Mouse (Mus musculus): ENCODE results near the gene Aknad1. TPM values are rescaled to one million over a fixed set of nuclear protein-coding genes. Genes with fewer than 3 reads are reported as not detected.
A peak's percentile ranks its signal among the peaks of the same experiment; 100 is the strongest.

Aknad1 gene
- total and polyA plus RNA-seq, 3 experiments, result not detected

DNA sequence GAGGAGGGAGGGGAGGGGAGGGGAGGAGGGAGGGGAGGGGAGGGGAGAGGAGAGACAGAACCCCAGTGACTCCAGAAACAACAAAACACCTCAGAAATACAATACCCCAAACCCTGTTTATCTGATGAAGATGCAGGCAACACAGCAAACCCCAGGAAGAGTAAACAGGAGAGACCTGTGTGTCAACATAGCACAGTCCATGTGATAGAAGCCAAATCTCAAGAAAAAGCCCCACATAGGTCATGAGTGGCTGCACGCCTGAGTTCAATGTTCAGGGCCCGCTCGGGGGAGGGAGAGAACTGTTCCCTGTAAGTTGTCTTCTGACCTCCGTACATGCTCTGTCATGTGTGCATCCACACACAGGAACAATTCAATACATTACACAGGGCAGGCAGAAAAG lies 56.9 kb downstream of the Aknad1 start:
- no peaks in the 10 kb centered on the region for H3K79me2 ChIP-seq (replicated peaks; ENCODE audit: control insufficient read depth, extremely low read depth, insufficient read depth, poor library complexity, severe bottlenecking)
- no peak for TF ChIP-seq RCOR1 (conservative IDR thresholded peaks at IDR 0.05; ENCODE audit: low read depth, low read length)
- peak; percentile 23; the same call in 1 of the 2 replicates for TF ChIP-seq MAZ (IDR thresholded peaks at IDR 0.05; ENCODE audit: low read depth, low read length)
- 0 out of 2 replicates have a peak, but pooled peaks have one; percentile 11 for TF ChIP-seq MYC (IDR thresholded peaks at IDR 0.05; ENCODE audit: low read depth, low read length)
- TF ChIP-seq CHD2 (IDR thresholded peaks at IDR 0.05; ENCODE audit: low read length), result 0 out of 2 replicates have a peak, but pooled peaks have one; percentile 5
- no peak for TF ChIP-seq SIN3A (IDR thresholded peaks at IDR 0.05; ENCODE audit: low read length)
- no peak for TF ChIP-seq RAD21 (IDR thresholded peaks at IDR 0.05; ENCODE audit: low read depth, low read length)
- TF ChIP-seq NELFE (IDR thresholded peaks at IDR 0.05; ENCODE audit: low read depth, low read length), result no peak
- no peak for DNase-seq (ENCODE audit: extremely low read depth)
- no peak overlapping the region for H3K9ac ChIP-seq (ENCODE audit: insufficient read depth, low read depth)
- H3K4me1 ChIP-seq (ENCODE audit: control insufficient read depth in 1 of 2, insufficient read depth in 2 of 2), result peaks cover 15 to 41% of the 10 kb centered on the region in 2 experiments
- in situ Hi-C loops (cut with MboI; ENCODE audit: low pct_ligation_motif_present, low pct_unique_long_range_greater_than_20kb, low sequenced_read_pairs), result loop anchor here (25.0 kb wide), 1 partner anchor 384 kb away; the partner anchor contains the start of gene Celsr2
- no peaks in the 10 kb centered on the region for H3K9me3 ChIP-seq (replicated peaks; ENCODE audit: low read length)
- H3K27ac ChIP-seq (ENCODE audit: insufficient read depth, low read depth), result peak overlapping the region; percentile 54
- no peak overlapping the region for H3K4me3 ChIP-seq (replicated peaks in 1 of 3; ENCODE audit: low read depth in 2 of 3, low read length in 2 of 3, poor library complexity in 1 of 3)
- no peaks in the 10 kb centered on the region for H3K27me3 ChIP-seq (replicated peaks)
- H3K4me2 ChIP-seq (ENCODE audit: insufficient read depth, low read depth, poor library complexity, severe bottlenecking), result no peak overlapping the region
- dilution Hi-C loops (cut with MboI; ENCODE audit: extremely low pct_ligation_motif_present, extremely low pct_unique_long_range_greater_than_20kb, low sequenced_read_pairs), result no loop called here
- peaks cover 31 to 50% of the 10 kb centered on the region in 2 experiments for H3K36me3 ChIP-seq (replicated peaks in 1 of 2; ENCODE audit: control insufficient read depth in 1 of 2, insufficient read depth in 1 of 2, low read length in 1 of 2)

DNA sequence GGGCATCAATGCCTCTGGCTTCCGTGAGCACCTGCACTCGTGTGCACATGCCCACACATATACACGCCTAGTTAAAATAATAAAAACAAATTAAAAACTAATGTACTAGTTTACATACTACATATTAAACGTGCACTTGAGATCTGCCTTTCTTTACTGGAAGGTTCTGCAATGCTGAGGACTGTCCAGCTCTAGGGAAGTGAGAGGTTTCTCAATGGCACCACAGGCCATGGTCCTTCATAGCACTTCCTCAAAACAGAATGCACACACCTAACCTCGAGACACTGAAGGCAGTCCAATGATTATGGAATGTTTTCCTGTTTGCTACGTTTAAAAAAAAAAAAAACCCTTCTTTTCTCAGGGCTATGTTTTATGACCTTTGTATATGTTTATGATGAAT lies 58.3 kb downstream of the Aknad1 start:
- peaks cover 31 to 51% of the 10 kb centered on the region in 2 experiments for H3K36me3 ChIP-seq (replicated peaks in 1 of 2; ENCODE audit: control insufficient read depth in 1 of 2, insufficient read depth in 1 of 2, low read length in 1 of 2)
- dilution Hi-C loops (cut with MboI; ENCODE audit: extremely low pct_ligation_motif_present, extremely low pct_unique_long_range_greater_than_20kb, low sequenced_read_pairs), result no loop called here

DNA sequence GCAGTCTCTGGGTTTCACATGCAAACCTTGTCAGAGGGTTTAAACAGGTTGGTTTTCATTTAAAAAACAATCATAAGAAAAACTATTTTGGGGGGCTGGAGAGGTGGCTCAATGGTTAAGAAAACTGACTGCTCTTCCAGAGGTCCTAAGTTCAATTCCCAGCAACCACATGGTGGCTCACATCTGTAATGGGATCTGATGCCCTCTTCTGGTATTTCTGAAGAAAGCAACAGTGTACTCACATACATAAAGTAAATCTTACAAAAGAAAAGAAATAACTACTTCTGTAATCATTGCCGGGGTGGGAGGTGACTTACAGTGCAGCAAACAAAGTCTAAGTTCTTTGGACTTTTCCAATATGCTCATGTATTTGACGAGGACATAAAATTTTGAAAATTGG lies 58.9 kb downstream of the Aknad1 start:
- Histone ChIP-seq H3K27ac (ENCODE audit: insufficient read depth, low read depth) (no peak overlapping the region), H3K27me3 (replicated peaks) (no peaks in the 10 kb centered on the region), H3K9ac (ENCODE audit: insufficient read depth, low read depth) (no peak overlapping the region), H3K4me2 (ENCODE audit: insufficient read depth, low read depth, poor library complexity, severe bottlenecking) (no peak overlapping the region), H3K79me2 (replicated peaks; ENCODE audit: control insufficient read depth, extremely low read depth, insufficient read depth, poor library complexity, severe bottlenecking) (no peaks in the 10 kb centered on the region), H3K36me3 (replicated peaks in 1 of 2; ENCODE audit: control insufficient read depth in 1 of 2, insufficient read depth in 1 of 2, low read length in 1 of 2) (peaks cover 36 to 56% of the 10 kb centered on the region in 2 experiments), H3K4me3 (replicated peaks in 1 of 3; ENCODE audit: low read depth in 2 of 3, low read length in 2 of 3, poor library complexity in 1 of 3) (no peak overlapping the region), H3K4me1 (ENCODE audit: control insufficient read depth in 1 of 2, insufficient read depth in 2 of 2) (peaks cover 15 to 41% of the 10 kb centered on the region in 2 experiments), H3K9me3 (replicated peaks; ENCODE audit: low read length) (no peaks in the 10 kb centered on the region)
- dilution Hi-C loops (cut with MboI; ENCODE audit: extremely low pct_ligation_motif_present, extremely low pct_unique_long_range_greater_than_20kb, low sequenced_read_pairs) (no loop called here), in situ Hi-C loops (cut with MboI; ENCODE audit: low pct_ligation_motif_present, low pct_unique_long_range_greater_than_20kb, low sequenced_read_pairs) (loop anchor here (25.0 kb wide), 1 partner anchor 386 kb away; the partner anchor contains the start of gene Celsr2)
- DNase-seq (ENCODE audit: extremely low read depth), result no peak
- TF ChIP-seq RCOR1 (conservative IDR thresholded peaks at IDR 0.05; ENCODE audit: low read depth, low read length) (no peak), USF2 (conservative IDR thresholded peaks at IDR 0.05; ENCODE audit: low read depth, low read length) (no peak), MAZ (IDR thresholded peaks at IDR 0.05; ENCODE audit: low read depth, low read length) (no peak), MAFK (IDR thresholded peaks at IDR 0.05; ENCODE audit: insufficient replicate concordance, low read length) (no peak), GABPA (IDR thresholded peaks at IDR 0.05; ENCODE audit: insufficient replicate concordance, low read depth, low read length) (no peak), ZC3H11A (IDR thresholded peaks at IDR 0.05; ENCODE audit: low read depth, low read length) (no peak), JUND (conservative IDR thresholded peaks at IDR 0.05; ENCODE audit: low read depth, low read length) (no peak), CTCF (conservative IDR thresholded peaks at IDR 0.05 in 1 of 2, IDR thresholded peaks at IDR 0.05 in 1 of 2; ENCODE audit: low read depth in 2 of 2, low read length in 2 of 2) (peak in 1 of 2 experiments; percentile 63; a peak in 2 of 4 replicates), UBTF (IDR thresholded peaks at IDR 0.05; ENCODE audit: low read depth, low read length) (no peak), JUN (IDR thresholded peaks at IDR 0.05; ENCODE audit: insufficient read depth, low read depth, low read length) (no peak), USF1 (IDR thresholded peaks at IDR 0.05; ENCODE audit: low read depth, low read length) (no peak), ZMIZ1 (IDR thresholded peaks at IDR 0.05; ENCODE audit: low read depth, low read length) (no peak), BHLHE40 (IDR thresholded peaks at IDR 0.05; ENCODE audit: low read depth, low read length) (no peak), SIN3A (IDR thresholded peaks at IDR 0.05; ENCODE audit: low read length) (no peak), MEF2A (IDR thresholded peaks at IDR 0.05; ENCODE audit: borderline replicate concordance, low read depth, low read length) (no peak), SMC3 (IDR thresholded peaks at IDR 0.05; ENCODE audit: low read depth, low read length) (peak; percentile 42), MAX (IDR thresholded peaks at IDR 0.05; ENCODE audit: low read length) (no peak), POLR2A (IDR thresholded peaks at IDR 0.05; ENCODE audit: low read depth, low read length) (no peak), RAD21 (IDR thresholded peaks at IDR 0.05; ENCODE audit: low read depth, low read length) (peak; percentile 26)

More for the DNA sequence above, 58.3 kb downstream of the Aknad1 start:
- Histone ChIP-seq H3K4me1 (ENCODE audit: control insufficient read depth in 1 of 2, insufficient read depth in 2 of 2) (peaks cover 15 to 41% of the 10 kb centered on the region in 2 experiments), H3K4me3 (replicated peaks in 1 of 3; ENCODE audit: low read depth in 2 of 3, low read length in 2 of 3, poor library complexity in 1 of 3) (no peak overlapping the region), H3K4me2 (ENCODE audit: insufficient read depth, low read depth, poor library complexity, severe bottlenecking) (no peak overlapping the region), H3K27me3 (replicated peaks) (no peaks in the 10 kb centered on the region), H3K9ac (ENCODE audit: insufficient read depth, low read depth) (no peak overlapping the region), H3K9me3 (replicated peaks; ENCODE audit: low read length) (no peaks in the 10 kb centered on the region), H3K27ac (ENCODE audit: insufficient read depth, low read depth) (no peak overlapping the region), H3K79me2 (replicated peaks; ENCODE audit: control insufficient read depth, extremely low read depth, insufficient read depth, poor library complexity, severe bottlenecking) (no peaks in the 10 kb centered on the region)
- TF ChIP-seq IRF4 (IDR thresholded peaks at IDR 0.05; ENCODE audit: low read depth, low read length) (peak; percentile 40; the same call in 1 of the 2 replicates), JUN (IDR thresholded peaks at IDR 0.05; ENCODE audit: insufficient read depth, low read depth, low read length) (no peak), ZKSCAN1 (IDR thresholded peaks at IDR 0.05; ENCODE audit: borderline replicate concordance, low read depth, low read length) (no peak), EP300 (IDR thresholded peaks at IDR 0.05; ENCODE audit: low read length) (peak; percentile 20; the same call in 1 of the 2 replicates), MYC (IDR thresholded peaks at IDR 0.05; ENCODE audit: low read depth, low read length) (0 out of 2 replicates have a peak, but pooled peaks have one; percentile 10), BHLHE40 (IDR thresholded peaks at IDR 0.05; ENCODE audit: low read depth, low read length) (0 out of 2 replicates have a peak, but pooled peaks have one; percentile 5), NRF1 (IDR thresholded peaks at IDR 0.05; ENCODE audit: low read depth, low read length) (no peak)
- in situ Hi-C loops (cut with MboI; ENCODE audit: low pct_ligation_motif_present, low pct_unique_long_range_greater_than_20kb, low sequenced_read_pairs), result loop anchor here (25.0 kb wide), 1 partner anchor 385 kb away; the partner anchor contains the start of gene Celsr2
- DNase-seq (ENCODE audit: extremely low read depth), result no peak
